Mouse (Mus musculus) inflammation-experienced regulatory T-cells, adult 6 months (primary cell): ENCODE data around the gene Rnf126. TPM values are rescaled to one million over a fixed set of nuclear protein-coding genes. Genes with fewer than 3 reads are reported as not detected.
"Not testable (repeated sequence)": the region's sequence is repeated elsewhere in the genome, so short reads cannot be mapped to it uniquely, and the experiment has no call there.

Experiments
- ATAC-seq: one replicate; pipeline ENCODE4 v1.8.0; 2017
- polyA plus RNA-seq, 3 experiments: library from polyadenylated mRNA; unstranded; fragments of 100-300 nt; shearing (Covaris generic); gene quantifications; one replicate each; pipeline ENCODE4 v1.2.1; 2017

Rnf126 gene
- polyA plus RNA-seq, 3 experiments from 2014 or later = 2.1 to 2.8 (median 2.7) TPM

- no peak for ATAC-seq
Measured at GRCm38 (mm10) chr10:79765228-79765745, 1.5 kb downstream of the Rnf126 start.

DNA sequence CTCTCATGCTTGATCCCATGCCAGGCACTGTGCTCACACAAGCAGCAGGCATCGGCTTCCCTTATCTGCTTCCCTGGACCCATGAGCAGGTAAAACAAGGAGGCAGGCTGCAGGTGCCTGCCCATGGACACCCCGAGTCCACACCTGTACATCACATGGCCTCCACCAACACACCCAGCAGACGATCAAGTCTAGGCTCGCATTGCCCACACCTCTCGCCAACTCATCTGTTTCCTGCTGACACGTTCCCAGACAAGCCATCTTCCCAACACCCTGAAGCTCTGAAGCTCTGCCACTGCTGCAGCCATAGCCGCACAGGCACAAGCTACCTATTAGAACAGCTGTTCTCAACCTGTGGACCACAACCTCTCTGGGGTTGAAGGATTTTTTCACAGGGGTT lies 2.5 kb downstream of the Rnf126 start:
- no peak for ATAC-seq

DNA sequence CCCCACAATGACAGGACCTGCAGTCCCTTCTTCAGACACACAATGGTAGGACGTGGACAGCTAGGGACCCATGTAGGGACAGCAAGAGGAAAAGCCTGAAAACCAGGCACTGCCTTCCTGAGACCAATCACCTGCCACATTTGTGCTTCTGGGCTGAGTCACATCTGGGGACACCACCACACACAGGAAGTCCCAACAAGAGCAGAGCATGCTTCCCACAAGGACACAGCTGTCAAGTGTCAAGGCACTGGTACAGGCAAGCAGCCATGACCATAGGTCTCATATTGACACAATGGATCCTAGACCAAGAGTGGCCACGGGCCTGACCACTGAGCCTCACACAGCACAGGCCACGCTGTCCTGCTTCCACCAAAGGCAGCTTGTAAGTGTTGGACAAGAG lies 3.9 kb downstream of the Rnf126 start:
- no peak for ATAC-seq

DNA sequence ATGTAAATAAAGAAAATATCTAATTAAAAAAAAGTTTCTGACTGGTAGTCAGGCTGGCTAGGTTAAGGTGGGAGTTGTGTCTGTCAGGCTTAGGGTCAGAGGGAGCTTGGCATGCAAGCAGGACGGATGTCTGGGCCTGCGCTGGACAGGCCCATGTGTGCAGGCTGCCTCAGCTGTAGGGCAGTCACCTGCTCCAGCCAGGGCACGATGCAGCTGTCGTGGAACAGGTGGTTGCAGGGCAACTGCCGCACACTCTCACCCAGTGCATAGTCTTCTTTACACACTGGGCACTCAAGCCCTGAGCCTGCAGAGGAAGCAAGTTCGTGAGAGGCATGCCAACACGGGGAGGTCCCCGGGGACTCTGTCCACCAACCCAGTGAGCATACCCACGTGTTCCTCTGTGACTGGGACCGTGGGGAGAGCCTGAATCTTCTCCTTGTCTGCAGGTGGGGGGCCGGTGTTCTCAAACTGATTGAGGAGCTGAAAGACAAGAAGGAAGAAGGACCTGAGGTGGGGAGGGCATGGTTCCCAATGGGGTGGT lies 6.1 kb downstream of the Rnf126 start:
- ATAC-seq = no peak

- ATAC-seq = not testable (repeated sequence)
Measured at GRCm38 (mm10) chr10:79759675-79760074, 7.1 kb downstream of the Rnf126 start.

DNA sequence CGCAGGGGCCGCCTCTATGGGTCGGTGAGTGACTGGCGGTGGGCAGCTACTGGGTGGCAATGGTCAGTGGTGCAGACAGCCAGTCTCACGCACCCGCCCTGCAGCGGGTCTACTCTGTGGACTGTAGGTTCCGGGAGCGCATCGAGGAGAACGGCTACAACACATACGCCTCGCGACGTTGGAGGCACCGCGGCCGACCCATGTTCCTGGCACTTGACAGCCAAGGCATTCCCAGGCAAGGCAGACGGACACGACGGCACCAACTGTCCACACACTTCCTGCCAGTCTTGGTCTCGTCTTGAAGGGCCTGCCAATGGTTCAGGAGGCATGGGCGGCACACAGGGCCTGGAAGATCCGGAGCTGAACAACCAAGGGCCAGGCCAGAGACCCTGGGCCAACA lies 10.1 kb downstream of the Rnf126 start:
- ATAC-seq = no peak

- no peak for ATAC-seq
Measured at GRCm38 (mm10) chr10:79755854-79756253, 10.9 kb downstream of the Rnf126 start.

DNA sequence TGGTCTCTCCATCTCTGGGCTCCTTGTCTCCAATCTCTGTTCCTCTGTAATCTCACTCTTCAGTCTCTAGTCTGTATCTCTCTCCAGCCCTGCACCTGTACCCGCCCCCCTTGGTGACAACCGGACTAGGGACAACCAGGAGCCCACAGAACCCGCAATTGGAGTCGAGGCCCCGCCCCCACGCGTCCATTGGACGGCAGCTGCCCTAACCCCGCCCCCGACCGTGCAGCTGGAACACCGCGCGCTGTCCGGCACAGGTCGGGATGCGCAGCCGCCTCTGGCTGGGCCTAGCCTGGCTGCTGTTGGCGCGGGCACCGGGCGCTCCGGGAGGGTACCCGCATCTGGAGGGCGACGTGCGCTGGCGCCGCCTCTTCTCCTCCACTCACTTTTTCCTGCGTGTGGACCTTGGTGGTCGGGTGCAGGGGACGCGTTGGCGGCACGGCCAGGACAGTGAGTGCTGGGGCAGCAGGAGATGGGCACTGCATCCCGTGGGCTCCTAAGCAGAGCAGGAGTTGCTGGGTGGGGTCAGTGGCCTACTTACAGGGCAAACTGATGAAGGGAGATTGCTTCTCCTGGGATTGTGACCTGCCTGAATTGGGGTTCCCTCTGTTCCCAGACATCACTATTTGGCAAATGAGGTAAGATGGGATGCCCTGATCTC lies 11.8 kb downstream of the Rnf126 start, which contains the start of gene Fgf22:
Fgf22 (plus strand) TSS at position 221 of the 661 bp plus-strand sequence.
- no peak for ATAC-seq

DNA sequence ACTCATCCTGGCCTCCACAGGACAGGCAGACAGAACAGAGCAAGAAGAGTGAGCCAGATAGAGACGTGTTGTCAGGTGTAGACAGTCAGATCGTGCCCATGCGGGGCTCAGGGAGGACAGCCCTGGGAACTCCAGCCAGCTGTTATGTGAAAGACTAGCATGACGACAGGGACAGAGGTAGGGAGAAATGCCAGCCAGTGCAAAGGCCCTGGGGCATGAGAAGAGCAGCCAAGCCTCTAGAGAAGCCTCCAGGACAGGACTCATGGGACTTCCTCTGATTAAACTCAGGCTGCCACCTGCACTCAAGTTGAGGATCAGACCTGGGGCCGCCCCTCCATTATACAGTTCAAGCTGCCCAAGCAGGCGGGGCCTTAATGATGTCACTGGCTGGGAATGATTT lies 18.3 kb downstream of the Rnf126 start:
- no peak for ATAC-seq

DNA sequence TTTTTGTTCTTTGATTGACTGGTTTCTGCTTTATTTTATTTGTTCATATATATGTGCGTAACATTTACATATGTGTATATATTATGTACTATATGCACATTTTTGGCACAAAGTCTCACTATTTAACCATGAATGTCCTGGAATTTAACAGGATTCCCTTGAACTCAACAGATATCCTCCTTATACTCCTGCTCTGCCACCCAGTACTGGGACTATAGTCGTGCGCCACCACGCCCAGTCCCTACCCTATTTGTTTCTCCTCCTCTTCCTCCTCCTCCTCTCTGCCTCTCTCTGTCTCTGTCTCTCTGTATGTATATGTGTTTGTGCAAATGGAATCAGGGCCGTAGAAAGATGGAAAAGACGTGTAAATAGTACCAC lies 20.0 kb downstream of the Rnf126 start:
- no peak for ATAC-seq

DNA sequence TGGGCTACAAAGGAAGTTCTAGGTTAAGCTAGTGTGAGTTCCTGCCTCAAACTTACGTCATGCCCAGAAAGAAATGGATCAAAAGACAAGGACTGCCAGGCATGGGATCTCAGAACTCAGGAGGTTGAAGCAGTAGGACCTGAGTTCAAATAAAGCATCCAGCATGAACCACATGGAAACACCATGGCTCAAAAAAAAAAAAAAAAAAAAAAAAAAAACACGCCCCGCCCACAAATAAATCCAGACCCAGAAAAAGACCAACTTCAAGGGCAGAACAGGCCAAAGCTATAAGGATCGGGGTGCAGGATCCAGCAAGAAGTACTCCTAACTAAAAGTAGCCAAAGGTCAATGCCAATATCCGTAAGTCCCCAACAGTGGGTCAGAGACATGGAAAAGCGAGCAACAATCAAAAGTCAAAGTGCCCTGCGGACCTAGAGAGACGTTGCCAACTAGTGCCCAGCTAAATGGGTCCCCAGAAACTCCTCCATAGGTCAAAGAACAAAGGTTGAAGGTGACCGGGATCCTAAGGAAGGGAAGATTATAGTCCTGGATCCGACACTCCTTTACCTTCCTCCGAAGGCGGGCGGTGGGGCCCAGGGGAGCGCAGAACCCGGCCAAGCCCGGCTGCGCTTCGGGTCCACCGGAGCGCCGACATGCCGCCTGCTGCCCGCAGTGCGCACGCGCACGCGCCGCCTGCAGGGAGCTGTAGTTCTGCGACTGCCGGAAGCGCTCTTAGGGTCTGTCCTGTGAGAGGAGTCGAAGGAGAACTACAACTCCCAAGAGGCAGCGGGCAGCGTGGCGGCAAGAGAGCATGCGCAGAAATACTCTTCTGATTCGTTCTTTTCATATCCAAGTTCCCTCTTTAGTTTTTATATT lies 20.6 kb downstream of the Rnf126 start, which contains the start of gene Polrmt:
Polrmt (minus strand) TSS at position 684 of the 876 bp plus-strand sequence.
- peak; percentile 99 for ATAC-seq

DNA sequence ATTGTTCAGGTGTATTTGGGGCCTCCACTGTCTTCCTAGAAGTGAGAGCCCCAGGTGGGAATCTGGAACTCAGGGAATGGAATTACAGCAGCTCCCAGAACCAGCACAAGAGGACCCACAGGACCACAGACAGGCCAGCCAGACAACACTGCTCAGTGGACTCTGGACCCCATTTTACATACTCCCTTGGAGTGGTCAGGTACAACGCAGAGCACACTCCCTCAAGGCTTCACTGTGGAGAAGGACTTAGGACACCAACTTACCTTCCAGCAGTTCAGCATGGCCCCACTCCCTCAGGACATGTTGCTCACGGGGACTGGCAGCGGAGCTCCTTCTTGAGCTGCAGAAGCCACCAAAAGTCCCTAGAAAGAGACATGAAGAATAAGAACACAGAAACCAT lies 21.3 kb downstream of the Rnf126 start:
- no peak for ATAC-seq

GRCm38 (mm10) chr10:79743650-79744365 lies 22.9 kb downstream of the Rnf126 start:
- ATAC-seq = no peak

GRCm38 (mm10) chr10:79743161-79743560 lies 23.6 kb downstream of the Rnf126 start:
- no peak for ATAC-seq

- ATAC-seq = no peak
Measured at GRCm38 (mm10) chr10:79740863-79741262, 25.9 kb downstream of the Rnf126 start.

DNA sequence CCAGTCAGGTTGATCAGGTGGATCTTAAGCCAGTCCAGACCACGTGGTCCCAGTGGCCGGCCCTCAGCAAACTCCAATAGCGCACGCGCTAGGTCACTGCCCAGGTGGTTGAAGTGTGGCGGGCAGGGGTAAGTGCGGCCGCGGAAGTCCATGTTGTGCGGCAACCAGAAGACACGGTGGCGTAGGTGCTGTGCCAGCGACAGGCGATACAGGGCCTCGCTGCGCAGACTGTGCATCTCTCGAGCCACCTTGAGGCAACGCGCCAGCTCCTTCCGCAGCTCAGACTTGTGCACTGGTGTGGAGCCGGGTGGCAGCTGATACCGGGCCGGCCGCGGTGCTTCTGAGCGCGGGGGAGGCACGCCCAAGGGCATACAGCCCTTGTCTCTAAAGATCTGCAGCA lies 27.5 kb downstream of the Rnf126 start:
- no peak for ATAC-seq

DNA sequence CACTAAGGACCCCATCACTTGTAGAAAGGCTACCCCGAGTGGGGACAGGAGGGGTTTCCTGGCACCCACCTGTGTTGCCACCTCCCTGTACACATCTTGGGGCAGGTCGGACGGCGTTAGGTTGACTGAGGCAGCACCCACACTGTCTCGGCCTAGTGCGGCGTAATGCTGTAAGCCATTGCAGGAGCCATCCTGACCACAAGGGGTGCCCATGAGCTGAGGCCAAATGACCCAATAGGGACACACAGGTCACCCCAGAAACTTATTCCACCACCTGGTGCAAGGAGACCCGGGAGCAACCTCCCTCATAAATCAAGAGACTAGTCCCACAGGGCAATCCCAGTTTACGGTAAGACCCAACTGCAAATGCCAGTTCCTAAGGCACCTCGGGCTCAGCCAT lies 28.5 kb downstream of the Rnf126 start:
- ATAC-seq = no peak

DNA sequence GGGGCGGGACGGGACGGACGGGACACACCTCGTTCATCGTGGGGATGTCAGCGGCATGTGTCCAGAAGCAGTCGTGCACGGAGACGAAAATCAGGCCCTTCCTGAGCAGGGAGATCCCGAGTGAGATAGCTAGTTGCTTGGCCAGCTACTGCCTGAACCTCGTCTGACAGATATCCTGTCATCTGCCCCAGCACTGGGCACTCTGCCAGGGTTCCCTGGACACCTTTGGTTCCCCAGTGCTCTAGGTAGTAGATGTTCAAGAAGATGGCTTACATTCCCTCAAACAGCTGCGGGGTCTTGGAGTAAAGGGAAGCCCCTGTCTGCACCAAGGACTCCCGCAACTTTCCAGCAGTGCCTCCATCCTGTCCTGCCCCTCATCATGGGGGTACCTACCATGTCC lies 30.0 kb downstream of the Rnf126 start:
- ATAC-seq = no peak

GRCm38 (mm10) chr10:79735361-79735760 lies 31.4 kb downstream of the Rnf126 start:
- no peak for ATAC-seq

GRCm38 (mm10) chr10:79733847-79734246 lies 32.9 kb downstream of the Rnf126 start:
- ATAC-seq = no peak

GRCm38 (mm10) chr10:79732500-79732899 lies 34.3 kb downstream of the Rnf126 start:
- ATAC-seq = no peak

GRCm38 (mm10) chr10:79729357-79729965 lies 37.3 kb downstream of the Rnf126 start:
- ATAC-seq = no peak
